Mouse (Mus musculus) liver, embryonic 14.5 days (tissue): Measurements from ENCODE around the gene Tmem117.

Experiments
- CTCF ChIP-seq: IDR thresholded peaks from 2 replicates; pipeline ENCODE4 v1.5.1; 2016; ENCODE audit warnings: antibody characterized with exemption, low read depth, control low read depth
- EP300 ChIP-seq: IDR thresholded peaks from 2 replicates; pipeline ENCODE4 v1.6.1; 2016; ENCODE audit warnings: antibody characterized with exemption, low read depth

DNA sequence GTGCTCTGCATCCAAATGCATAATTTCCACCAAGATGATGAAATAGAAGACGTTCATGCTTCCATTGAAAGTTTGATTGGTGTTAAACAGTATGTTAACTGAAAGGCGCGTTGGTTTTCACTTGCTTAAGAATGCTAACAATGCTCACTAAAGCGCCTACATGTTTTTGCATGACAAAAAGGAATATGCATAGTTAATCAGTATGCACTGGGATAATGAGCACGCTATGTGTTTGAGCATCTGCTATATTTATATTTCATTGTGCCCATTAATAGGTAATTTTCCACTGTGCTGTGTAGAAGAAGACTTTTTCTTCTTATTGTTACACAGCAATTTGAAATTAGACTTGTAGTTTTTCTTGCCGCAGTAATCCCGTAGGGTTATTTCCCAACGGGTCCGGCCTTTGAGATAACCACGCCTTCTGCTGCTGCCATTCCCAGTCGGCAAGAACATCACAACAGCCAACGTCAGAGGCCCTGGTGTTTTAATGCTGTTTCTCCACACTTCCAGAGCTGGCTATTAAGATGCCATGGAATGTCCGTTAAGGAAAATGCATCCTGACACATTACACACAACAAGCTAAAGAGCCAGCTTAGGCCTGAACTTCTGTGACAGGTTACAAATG, 399.9 kb downstream of the Tmem117 start:
- TF ChIP-seq CTCF (no peak), EP300 (no peak)
